Mouse (Mus musculus): ENCODE data around the gene Fbxw21. TPM values are rescaled to one million over a fixed set of nuclear protein-coding genes. Genes with fewer than 3 reads are reported as not detected.

Fbxw21 gene
- total RNA-seq, 2 experiments from 2014 or later = not detected

- Histone ChIP-seq H3K4me3 (peak overlapping the region; percentile 83), H3K27ac (peak overlapping the region; percentile 91)
- DNase-seq (ENCODE audit: low spot score in 2 of 2) = no peak
- TF ChIP-seq CTCF (conservative IDR thresholded peaks at IDR 0.05) = no peak
Measured at GRCm38 (mm10) chr9:109094553-109095136, 67.2 kb downstream of the Fbxw21 start.

GRCm38 (mm10) chr9:109093786-109094552, 67.9 kb downstream of the Fbxw21 start:
- Histone ChIP-seq H3K4me3 (no peak overlapping the region), H3K27ac (peak overlapping the region; percentile 91; the same call in 1 of the 2 replicates)
- no peak for TF ChIP-seq CTCF (conservative IDR thresholded peaks at IDR 0.05)
- DNase-seq (ENCODE audit: low spot score in 2 of 2) = no peak

GRCm38 (mm10) chr9:109092799-109093198, 69.0 kb downstream of the Fbxw21 start:
- no peak for TF ChIP-seq CTCF (conservative IDR thresholded peaks at IDR 0.05)
- no peak overlapping the region for H3K27ac ChIP-seq
- H3K4me3 ChIP-seq = no peak overlapping the region
- no peak for DNase-seq (ENCODE audit: low spot score in 2 of 2)

- no peak overlapping the region for H3K4me3 ChIP-seq
- H3K27ac ChIP-seq = no peak overlapping the region
- DNase-seq (ENCODE audit: low spot score in 2 of 2) = no peak
- no peak for TF ChIP-seq CTCF (conservative IDR thresholded peaks at IDR 0.05)
Measured at GRCm38 (mm10) chr9:109091802-109092201, 70.0 kb downstream of the Fbxw21 start.

GRCm38 (mm10) chr9:109090446-109090845, 71.4 kb downstream of the Fbxw21 start:
- no peak for TF ChIP-seq CTCF (conservative IDR thresholded peaks at IDR 0.05)
- no peak overlapping the region for H3K27ac ChIP-seq
- no peak overlapping the region for H3K4me3 ChIP-seq
- DNase-seq (ENCODE audit: low spot score in 2 of 2) = no peak

Other genes with a start within 250 kb of the Fbxw21 start
- under 1 TPM; 0.52 to 0.67 TPM for gene Tmem89, start 247.4 kb downstream of the Fbxw21 start, total RNA-seq (2021)
- gene Uqcrc1, start 225.4 kb downstream of the Fbxw21 start, total RNA-seq (2021) = 100 to 1,000 TPM; 337 to 364 TPM
- 1 to 10 TPM; 3.8 to 4.6 TPM for gene Col7a1, start 208.5 kb downstream of the Fbxw21 start, total RNA-seq (2021)
- not detected for gene Ucn2, start 176.0 kb downstream of the Fbxw21 start, total RNA-seq (2021)
- gene Pfkfb4, start 170.3 kb downstream of the Fbxw21 start, total RNA-seq (2021) = 10 to 100 TPM; 10.9 to 11.8 TPM
- 10 to 100 TPM; 56.5 to 58.4 TPM for gene Shisa5, start 123.5 kb downstream of the Fbxw21 start, total RNA-seq (2021)
- gene Trex1, start 102.3 kb downstream of the Fbxw21 start, total RNA-seq (2021) = 10 to 100 TPM; 12.9 to 15.4 TPM
- 10 to 100 TPM; 25.0 to 31.9 TPM for gene Atrip, start 87.9 kb downstream of the Fbxw21 start, total RNA-seq (2021)
- 1 to 10 TPM; 7.6 to 8.1 TPM for gene Ccdc51, start 79.5 kb downstream of the Fbxw21 start, total RNA-seq (2021)
- gene Tma7, start 79.5 kb downstream of the Fbxw21 start, total RNA-seq (2021) = 100 to 1,000 TPM; 295 to 309 TPM
- gene Plxnb1, start 66.7 kb downstream of the Fbxw21 start, total RNA-seq (2021) = 10 to 100 TPM; 84.4 to 92.7 TPM
- not detected for gene Fbxw13, start 33.9 kb upstream of the Fbxw21 start, total RNA-seq (2021)
- gene Fbxw20, start 72.7 kb upstream of the Fbxw21 start, total RNA-seq (2021) = not detected
- gene Fbxw14, start 125.6 kb upstream of the Fbxw21 start, total RNA-seq (2021) = not detected
- not detected for gene Fbxw28, start 177.6 kb upstream of the Fbxw21 start, total RNA-seq (2021)
- not detected for gene Fbxw22, start 242.3 kb upstream of the Fbxw21 start, total RNA-seq (2021)

All from layer of hippocampus, adult 2 months (tissue).